Mouse (Mus musculus) regulatory T cell (primary cell): ENCODE data around the gene Ptpn14.
"Not testable (repeated sequence)": the region's sequence is repeated elsewhere in the genome, so short reads cannot be mapped to it uniquely, and the experiment has no call there.

Source experiments
- in situ Hi-C: fragments of 300-600 bp; cut with MboI, MseI; formaldehyde crosslinking; loops from one replicate; pipeline ENCODE4 v1.15.1; 2025; ENCODE audit warnings: high pct_unique_total_duplicates

Gene Ptpn14

GRCm38 (mm10) chr1:189727884-189728783 lies at the start of gene Ptpn14:
Gene Ptpn14 (plus strand): TSS chr1:189728268.
- in situ Hi-C loops: no loop called here

DNA sequence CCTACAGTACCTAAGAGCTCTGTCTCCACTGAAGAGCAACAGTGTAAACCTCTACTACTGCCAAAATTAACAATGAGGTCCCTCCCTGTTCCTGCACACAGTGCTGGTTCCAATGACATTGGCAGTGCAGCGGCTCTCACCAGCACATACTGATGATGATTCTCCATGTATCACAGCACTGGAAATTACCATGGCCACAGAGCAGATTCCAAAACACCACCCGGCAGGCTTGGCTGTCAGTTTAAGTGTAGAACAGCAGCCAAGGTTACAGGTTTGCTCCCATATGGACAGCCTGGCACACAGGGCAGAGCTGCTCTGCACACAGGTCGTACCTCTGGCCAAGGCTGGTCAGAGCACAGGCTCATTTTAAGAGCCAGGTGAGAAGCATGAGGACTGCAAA lies 48.5 kb upstream of the Ptpn14 start:
- in situ Hi-C loops: no loop called here

DNA sequence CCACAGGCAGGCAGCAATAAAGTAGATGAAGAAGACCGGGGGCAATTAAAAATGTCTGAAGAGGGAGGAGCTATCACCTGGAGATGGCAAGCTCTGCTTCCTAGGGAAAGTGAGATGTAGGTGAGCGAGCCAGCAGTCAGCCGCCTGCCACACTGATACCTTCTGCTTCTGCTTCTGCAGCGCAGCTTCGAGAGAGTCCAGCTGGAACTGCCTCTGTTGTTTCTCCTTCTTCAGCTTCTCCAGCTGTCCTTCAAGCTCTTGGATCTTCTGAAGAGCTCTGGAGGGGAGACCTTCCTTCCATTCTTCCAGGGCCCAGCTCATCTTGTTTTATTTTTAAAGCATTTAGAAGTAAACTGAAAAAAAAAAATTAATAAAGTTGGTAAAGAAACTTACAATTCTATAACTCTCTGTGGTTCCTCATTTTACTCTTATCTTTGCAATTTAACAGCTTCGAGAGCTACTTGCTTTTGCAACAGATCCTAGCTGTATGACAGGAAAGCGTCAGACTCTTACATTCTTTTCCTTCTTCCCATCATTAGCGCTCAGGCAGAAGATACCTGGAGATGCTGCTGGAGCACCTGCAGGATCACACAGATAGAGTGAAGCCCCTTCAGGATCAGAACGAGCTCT lies 43.2 kb upstream of the Ptpn14 start:
- in situ Hi-C loops: no loop called here

DNA sequence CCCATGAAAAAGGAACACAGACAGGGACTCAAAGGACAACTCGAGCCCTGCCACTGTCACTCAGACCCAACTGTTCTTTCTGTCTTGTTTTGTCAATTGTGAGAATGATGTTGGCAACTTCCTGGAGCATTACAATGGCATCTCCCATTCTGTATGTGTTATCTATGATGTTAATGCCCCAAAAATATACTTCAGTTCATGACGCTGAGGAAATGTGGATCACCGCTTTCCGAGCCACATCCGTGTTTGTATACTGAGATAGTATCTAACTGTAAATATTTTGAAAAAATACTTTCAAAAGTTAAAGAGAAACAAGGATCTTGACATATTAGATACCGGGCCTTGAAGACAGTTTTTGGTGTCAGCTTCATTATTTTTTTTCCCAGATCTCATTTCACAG lies 42.0 kb upstream of the Ptpn14 start:
- in situ Hi-C loops: no loop called here

GRCm38 (mm10) chr1:189687654-189688387 lies 40.2 kb upstream of the Ptpn14 start, which contains the start of gene Cenpf:
Gene Cenpf (minus strand): TSS chr1:189688086.
- in situ Hi-C loops: no loop called here

DNA sequence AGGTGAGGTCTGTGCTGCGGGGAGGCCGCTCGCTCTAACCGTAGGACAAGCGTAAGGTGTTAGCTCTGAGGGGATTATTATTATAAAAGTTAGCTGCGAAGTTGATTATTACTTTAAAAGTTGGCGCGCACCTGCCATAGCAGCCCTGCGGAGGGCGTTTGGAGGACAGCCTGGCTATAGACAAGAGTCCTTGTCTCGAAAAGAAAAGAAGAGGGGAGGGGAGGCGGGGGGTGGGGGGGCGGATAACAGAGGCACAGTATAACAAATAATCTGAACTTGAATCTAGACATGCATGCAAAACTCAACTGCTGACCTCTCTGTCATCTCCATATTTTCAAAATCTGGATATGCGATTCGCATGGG lies 39.7 kb upstream of the Ptpn14 start:
- in situ Hi-C loops: no loop called here

DNA sequence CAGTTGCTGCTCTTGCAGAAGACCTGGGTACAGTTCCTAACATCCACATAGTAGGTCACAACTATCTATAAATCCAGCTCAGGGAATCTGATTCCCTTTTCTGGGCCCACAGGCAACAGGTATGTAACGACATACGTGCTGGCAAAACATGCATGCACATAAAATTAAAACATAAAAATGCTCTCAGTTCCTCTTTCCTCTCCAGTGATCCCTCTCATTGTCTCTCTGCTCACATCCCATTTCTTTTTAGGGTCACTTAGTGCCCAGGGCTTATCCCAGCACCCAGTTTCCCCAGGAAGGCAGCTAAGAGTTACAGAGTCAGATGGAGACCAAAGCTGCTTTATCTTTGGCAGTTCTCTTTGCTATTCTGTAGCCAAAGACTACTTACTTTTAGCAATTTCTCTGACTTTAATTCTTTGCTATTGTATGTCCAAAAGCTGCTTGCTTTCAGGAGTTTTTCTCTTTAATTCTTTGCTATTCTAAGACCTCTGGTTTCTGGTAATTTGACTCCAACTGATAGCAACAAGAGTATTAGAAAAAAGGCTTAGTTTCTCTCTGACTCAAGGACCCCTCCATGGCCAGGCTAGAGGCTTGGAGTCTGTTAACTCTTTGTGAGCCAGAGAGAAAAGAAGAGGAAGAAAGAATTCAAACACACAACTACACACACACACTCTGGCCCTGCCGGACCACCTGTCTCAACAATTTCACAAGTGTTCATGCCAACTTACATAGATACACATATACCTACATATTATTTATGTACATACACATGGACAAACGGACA lies 38.8 kb upstream of the Ptpn14 start:
- in situ Hi-C loops: no loop called here

GRCm38 (mm10) chr1:189692442-189692841 lies 35.6 kb upstream of the Ptpn14 start:
- in situ Hi-C loops: not testable (repeated sequence)

GRCm38 (mm10) chr1:189694391-189694790 lies 33.7 kb upstream of the Ptpn14 start:
- in situ Hi-C loops: no loop called here

DNA sequence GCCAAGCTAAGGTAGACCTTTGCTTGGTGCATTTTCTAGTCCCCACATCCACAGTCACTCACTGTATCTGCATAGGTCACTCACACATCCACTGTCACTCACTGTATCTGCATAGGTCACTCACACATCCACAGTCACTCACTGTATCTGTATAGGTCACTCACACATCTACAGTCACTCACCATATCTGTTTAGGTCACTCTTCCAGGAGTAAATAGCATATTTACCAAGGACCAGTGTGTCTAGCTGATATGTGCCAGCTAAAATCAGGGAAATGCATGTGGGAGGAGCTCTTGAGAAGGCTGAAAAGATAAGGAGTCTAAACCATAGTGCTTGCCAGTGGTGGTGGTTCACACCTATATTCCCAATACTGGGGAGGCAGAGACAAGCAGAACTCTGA lies 32.7 kb upstream of the Ptpn14 start:
- in situ Hi-C loops: loop anchor here (5.0 kb wide), 1 partner anchor 227 kb away; the partner anchor contains the start of gene Smyd2

DNA sequence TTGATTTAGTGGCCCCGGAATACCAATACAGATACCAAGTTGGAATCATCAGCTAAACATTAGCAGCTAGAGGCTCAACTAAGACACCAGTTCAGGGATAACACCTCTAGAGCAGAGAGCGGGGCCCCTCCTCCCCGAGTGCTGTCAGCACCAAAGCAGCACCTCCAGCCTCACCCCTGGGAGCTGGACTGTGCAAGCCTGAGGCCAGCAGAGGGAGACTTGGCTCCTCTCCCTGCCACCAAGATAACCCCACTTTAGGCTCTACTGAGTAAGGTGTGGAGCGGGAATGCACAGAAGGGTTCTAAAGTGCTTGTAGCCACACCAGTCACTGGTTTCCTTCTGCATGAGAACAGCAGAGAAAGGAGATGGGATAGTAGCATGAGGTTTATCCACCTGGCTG lies 29.7 kb upstream of the Ptpn14 start:
- in situ Hi-C loops: loop anchor here (5.0 kb wide), 1 partner anchor 224 kb away; the partner anchor contains the start of gene Smyd2

DNA sequence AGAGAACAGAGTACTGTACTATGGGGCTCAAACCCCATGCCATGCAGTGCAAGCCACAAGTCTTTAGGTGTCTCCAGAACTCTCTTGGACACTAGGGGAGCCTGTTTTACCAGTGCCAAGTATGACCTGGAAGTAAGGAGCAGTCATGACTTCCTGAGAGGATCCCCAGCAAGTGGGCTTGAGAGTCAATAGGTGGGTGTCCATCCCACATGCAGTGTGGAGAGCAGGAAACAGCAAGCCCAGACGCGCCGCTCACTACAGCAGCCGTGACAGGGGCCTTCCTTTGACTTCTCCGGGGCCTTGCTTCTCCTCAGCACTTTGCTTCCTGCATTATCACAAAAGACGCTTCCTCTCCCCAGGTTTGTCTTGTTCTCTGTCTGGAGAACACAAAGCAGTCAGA lies 27.9 kb upstream of the Ptpn14 start:
- in situ Hi-C loops: loop anchor here (5.0 kb wide), 1 partner anchor 272 kb away; no protein-coding TSS in a partner anchor

- in situ Hi-C loops: loop anchor here (5.0 kb wide), 1 partner anchor 271 kb away; no protein-coding TSS in a partner anchor
These were observed 27.1 kb upstream of the Ptpn14 start for GRCm38 (mm10) chr1:189700990-189701389.

DNA sequence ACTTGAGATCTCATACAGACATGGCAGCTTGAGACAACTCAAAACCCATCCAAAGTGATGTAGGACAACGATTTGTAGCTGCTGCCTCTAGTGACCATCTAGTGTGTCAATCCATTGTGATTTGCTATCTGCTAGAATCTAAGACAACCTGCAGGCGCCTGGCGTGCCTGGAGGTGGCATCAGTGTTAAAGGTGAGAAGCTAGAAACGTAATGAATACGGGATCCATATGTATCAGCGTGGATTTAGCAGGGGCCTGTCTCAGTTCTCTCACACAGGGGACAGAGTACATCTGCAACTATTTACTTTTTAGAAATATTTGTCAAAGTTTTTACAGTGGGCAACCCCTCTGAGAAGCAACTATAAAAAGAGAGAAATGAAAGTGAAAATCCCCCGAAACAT lies 24.9 kb upstream of the Ptpn14 start:
- in situ Hi-C loops: loop anchor here (5.0 kb wide), 1 partner anchor 269 kb away; no protein-coding TSS in a partner anchor

DNA sequence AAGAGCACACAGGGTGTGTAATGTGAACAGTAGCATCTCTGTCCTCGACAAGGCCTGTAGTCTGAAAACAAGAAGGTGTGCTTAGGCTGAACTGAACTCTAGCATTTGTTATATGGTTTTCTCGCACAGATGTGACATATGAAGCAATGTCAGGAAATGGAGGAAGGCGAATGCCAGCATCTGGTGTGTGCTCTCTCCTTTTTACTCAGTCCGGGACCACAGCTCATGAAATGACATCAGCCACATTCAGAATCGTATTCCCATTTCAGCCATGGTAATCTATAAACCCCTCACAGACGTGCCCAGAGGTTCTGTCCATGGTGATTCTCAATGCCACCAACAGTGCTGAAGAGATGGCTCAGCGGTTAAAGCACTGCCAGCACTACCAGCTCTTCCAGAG lies 24.5 kb upstream of the Ptpn14 start:
- in situ Hi-C loops: loop anchor here (5.0 kb wide), 1 partner anchor 269 kb away; no protein-coding TSS in a partner anchor

GRCm38 (mm10) chr1:189706040-189706645 lies 21.9 kb upstream of the Ptpn14 start:
- in situ Hi-C loops: no loop called here

DNA sequence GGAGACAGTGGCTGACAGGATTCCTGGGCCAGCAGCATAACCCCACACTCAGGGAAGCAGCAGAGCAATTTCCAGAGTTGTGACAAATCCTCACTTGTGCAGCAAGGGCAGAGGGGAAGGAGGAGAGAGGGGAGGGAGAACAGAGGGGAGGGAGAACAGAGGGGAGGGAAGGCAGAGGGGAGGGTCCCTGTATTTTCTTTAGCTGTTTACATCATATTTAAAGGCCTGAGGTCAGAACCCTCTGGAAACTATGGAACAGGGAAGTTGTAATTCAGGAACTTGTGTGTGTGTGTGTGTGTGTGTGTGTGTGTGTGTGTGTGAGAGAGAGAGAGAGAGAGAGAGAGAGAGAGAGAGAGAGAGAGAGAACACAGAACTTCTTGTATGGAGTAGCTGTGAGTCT lies 21.1 kb upstream of the Ptpn14 start:
- in situ Hi-C loops: no loop called here

DNA sequence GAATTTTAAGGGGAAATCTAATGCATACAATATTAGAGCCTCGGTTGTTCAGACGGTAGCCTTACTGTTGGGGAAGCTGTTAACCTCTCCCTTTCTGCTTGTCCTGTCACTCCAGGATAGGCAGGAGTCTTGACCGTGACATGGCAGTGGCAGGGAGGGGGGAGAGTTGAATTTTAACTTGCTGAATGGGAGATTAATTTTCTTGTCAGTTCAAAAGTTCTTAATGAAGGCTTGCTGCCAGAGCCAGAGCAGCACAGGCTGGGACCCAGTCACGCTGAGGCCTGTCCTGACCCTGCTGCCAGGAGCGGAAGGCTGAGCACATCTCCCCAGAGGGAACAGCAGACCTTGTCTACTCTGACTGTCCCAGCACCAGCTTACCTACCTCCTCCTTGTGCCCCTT lies 20.6 kb upstream of the Ptpn14 start:
- in situ Hi-C loops: no loop called here

- in situ Hi-C loops: no loop called here
These were observed 19.1 kb upstream of the Ptpn14 start for GRCm38 (mm10) chr1:189709001-189709400.

DNA sequence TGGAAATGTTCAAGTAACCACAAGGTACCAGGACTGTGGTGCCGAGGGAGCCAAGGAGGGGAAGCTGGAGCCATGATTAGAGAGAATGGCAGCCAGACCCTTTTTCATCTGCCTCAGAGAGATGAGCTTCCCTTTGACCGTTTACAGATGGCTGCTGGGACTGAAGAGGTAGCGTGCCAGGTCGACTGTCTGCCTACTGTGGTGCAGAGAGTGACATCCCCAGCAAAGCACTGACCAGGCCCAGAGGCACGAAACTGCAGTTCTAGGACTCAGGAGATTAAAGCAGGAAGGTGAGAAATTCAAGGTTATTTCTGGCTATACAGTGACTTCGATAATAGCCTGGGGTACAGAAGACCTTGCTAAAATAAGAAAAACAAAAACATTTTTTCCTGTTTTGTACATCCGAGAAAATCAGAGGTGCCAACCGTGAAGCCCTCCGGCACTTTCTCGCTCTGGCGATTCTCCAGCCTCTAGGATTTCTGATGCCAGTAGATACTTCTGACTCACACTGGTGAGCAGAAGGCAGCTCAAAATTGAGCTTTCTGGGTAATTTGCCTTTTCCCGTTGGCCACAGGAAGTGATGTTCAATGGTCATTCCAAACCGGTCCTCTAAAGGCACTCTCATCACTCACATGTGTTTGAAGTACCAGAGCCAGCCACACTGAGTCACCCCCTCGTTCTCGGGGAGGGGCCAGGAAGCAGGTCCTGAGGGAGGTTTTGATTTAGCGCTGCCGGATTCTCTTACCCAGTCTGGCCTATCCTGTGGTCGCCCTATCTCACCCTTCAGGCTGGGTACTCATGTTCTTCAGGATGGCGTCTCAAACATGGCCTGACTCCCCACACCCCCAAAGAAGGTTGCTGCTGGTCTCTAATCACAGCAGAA lies 11.9 kb upstream of the Ptpn14 start:
- in situ Hi-C loops: no loop called here
